Mouse (Mus musculus) midbrain, postnatal 0 days (tissue): ENCODE data around the gene Slc18b1. TPM values are rescaled to one million over a fixed set of nuclear protein-coding genes. Genes with fewer than 3 reads are reported as not detected.

Experiments
- ATAC-seq: fragments of 200-750 bp; cut with Nextera tagmentation; 2 replicates; pipeline ENCODE4 v1.8.0; 2017; ENCODE audit warnings: moderate number of reproducible peaks, mild to moderate bottlenecking, moderate TSS enrichment, moderate library complexity; ENCODE audit not compliant: low FRiP score
- DNase-seq: peaks from one replicate; pipeline ENCODE4 v3.0.0-alpha.2; 2015; ENCODE audit warnings: low spot score
- H3K27ac ChIP-seq: fragments of 300-500 bp; sonication (generic); 2 replicates; pipeline ENCODE4 v1.5.1; 2014; ENCODE audit warnings: low read depth, mild to moderate bottlenecking, low read length, mixed read lengths
- H3K27me3 ChIP-seq: fragments of 300-500 bp; sonication (generic); 2 replicates; pipeline ENCODE4 v1.6.1; 2014; ENCODE audit warnings: low read length, control low read depth, mixed read lengths; ENCODE audit not compliant: insufficient read depth
- H3K36me3 ChIP-seq: fragments of 300-500 bp; sonication (generic); 2 replicates; pipeline ENCODE4 v1.6.1; 2014; ENCODE audit warnings: low read length, control low read depth, mixed read lengths; ENCODE audit not compliant: insufficient read depth
- H3K4me1 ChIP-seq: fragments of 300-500 bp; sonication (generic); 2 replicates; pipeline ENCODE4 v1.6.1; 2014; ENCODE audit warnings: mild to moderate bottlenecking, control low read depth, antibody characterized with exemption, low read length, mixed read lengths; ENCODE audit not compliant: insufficient read depth
- H3K4me2 ChIP-seq: fragments of 300-500 bp; sonication (generic); 2 replicates; pipeline ENCODE4 v1.6.1; 2014; ENCODE audit warnings: low read depth, mild to moderate bottlenecking, low read length, mixed read lengths; ENCODE audit not compliant: poor library complexity, severe bottlenecking
- H3K4me3 ChIP-seq: fragments of 300-500 bp; sonication (generic); 2 replicates; pipeline ENCODE4 v1.5.1; 2014; ENCODE audit warnings: low read depth, mild to moderate bottlenecking, low read length, moderate library complexity
- H3K9ac ChIP-seq: fragments of 300-500 bp; sonication (generic); replicated peaks from 2 replicates; pipeline ENCODE4 v1.6.1; 2014; ENCODE audit warnings: mild to moderate bottlenecking, low read length, moderate library complexity, mixed read lengths; ENCODE audit not compliant: poor library complexity, severe bottlenecking
- H3K9me3 ChIP-seq: fragments of 300-500 bp; sonication (generic); 2 replicates; pipeline ENCODE4 v1.6.1; 2016; ENCODE audit warnings: low read length, control low read depth
- CTCF ChIP-seq: IDR thresholded peaks from 2 replicates; pipeline ENCODE4 v1.5.1; 2016; ENCODE audit warnings: antibody characterized with exemption, mild to moderate bottlenecking
- WGBS: fragments of 180-500 bp; shearing (Covaris S2); extraction: QIAGEN DNeasy Blood & Tissue Kit; methylation state at CpG from one replicate; pipeline ENCODE4 v1.1.7; 2014; 5-methylcytosine and 5-hydroxymethylcytosine counted together
- polyA plus RNA-seq: library from polyadenylated mRNA; unstranded; fragments of >200 nt; fragmentation: Nextera tagmentation; extraction: Ambion mirVana; gene quantifications from 2 replicates; pipeline ENCODE4 v1.2.1, GENCODE M21; 2015
- total RNA-seq: library from RNA; depleted of rRNA; stranded (reverse); fragments of >200 nt; gene quantifications from 2 replicates; pipeline ENCODE4 v1.2.3, GENCODE M21; 2014

Gene Slc18b1
- total and polyA plus RNA-seq, 2 experiments from 2014 or later = 12.4 to 13.7 TPM

DNA sequence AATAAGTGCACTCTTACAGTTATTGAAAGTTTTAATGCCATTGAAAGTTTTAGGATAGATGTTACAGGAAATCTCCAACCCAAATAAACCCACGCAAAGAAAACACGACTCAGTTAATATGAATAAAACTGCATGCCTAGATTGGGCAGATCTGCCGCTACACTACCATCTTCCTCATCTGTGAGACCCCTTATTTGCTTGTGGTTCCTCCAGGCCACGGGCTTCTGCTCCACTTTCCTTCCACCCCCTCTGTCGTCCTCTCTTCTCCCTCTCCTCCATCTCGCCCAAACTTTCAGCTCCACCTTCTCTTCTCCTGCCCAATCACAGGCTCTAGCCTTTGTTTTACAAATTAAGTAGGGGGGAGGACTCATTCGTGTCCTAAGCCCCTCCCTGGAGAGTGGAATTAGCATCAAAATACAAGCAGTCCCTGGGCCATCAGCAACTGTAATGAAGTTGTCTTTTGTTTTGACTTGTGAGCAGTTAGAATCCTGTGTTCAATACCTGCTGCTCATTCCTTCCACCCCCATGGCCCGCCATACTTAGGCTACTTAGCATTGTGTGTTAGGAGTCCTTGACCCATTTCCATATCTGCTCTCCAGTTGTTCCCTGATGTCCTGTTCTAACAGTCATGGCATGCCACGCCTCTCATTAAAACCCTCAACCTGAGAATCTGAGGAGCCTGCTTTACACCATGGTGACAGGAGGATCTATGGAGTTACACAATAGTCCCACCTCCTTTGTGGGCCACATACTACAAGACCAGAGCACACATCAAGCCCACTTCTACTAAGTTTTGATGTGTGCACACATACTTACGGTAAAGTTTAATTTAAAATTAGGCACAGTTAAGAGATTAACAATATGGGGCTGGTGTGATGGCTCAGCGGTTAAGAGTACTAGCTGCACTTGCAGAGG, 16.3 kb downstream of the Slc18b1 start:
- DNase-seq = no peak
- Histone ChIP-seq H3K9me3 (no peaks in the 10 kb centered on the region), H3K9ac (no peak overlapping the region), H3K4me2 (no peak overlapping the region), H3K4me3 (no peak overlapping the region), H3K36me3 (0 out of 2 replicates have a peak, but pooled peaks cover 3% of the 10 kb centered on the region), H3K4me1 (no peaks in the 10 kb centered on the region), H3K27ac (no peak overlapping the region), H3K27me3 (no peaks in the 10 kb centered on the region)
- no peak for ATAC-seq
- no peak for TF ChIP-seq CTCF
- 43% methylated on average over 11 of the region's 11 CpGs for WGBS

DNA sequence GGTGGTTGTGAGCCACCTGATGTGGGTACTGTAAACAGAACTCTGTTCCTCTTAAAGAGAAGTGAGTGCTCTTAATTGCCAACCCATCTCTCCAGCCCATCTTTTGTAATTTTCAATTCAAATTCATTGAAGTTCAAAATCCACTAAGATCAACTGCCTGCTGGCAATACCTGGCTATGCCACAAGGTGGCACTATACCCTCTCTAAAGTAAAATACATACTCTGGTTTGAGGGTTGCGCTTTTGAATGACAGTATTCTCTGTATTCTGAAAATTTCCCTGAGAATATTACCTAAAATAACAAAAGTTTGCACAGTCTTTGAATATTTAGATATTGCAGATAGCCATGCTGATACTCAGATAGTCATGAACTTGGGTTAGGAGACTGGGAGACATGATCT, 18.4 kb downstream of the Slc18b1 start:
- 46% methylated on average over 1 of the region's 1 CpGs for WGBS
- no peaks in the 10 kb centered on the region for H3K27me3 ChIP-seq
- H3K9me3 ChIP-seq = no peaks in the 10 kb centered on the region
- peak; percentile 35; the same call in 1 of the 2 replicates for ATAC-seq
- no peaks in the 10 kb centered on the region for H3K4me1 ChIP-seq
- H3K4me2 ChIP-seq = no peak overlapping the region
- no peak overlapping the region for H3K4me3 ChIP-seq
- DNase-seq = peak; percentile 85
- peak; percentile 94 for TF ChIP-seq CTCF
- no peak overlapping the region for H3K9ac ChIP-seq
- H3K36me3 ChIP-seq = peaks cover 10% of the 10 kb centered on the region; the same call in 1 of the 2 replicates
- no peak overlapping the region for H3K27ac ChIP-seq

DNA sequence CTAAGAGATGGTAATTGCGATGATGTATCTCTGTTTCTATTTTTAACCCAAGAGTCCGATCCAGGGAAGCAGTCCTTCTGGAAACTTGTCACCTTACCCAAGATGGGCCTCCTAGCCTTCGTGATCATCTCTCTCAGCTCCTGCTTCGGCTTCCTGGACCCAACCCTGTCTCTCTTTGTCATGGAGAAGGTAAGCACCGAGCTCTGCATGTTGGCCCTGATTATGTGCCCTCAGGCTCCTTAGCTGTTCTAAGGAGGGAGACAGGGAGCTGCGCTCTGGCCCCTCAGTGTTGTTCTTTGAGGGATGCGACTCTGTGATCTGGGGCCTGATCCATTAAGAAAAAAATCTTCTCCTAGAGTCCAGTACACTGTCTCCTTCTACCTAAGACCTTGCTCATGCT, 19.5 kb downstream of the Slc18b1 start:
- 95% methylated on average over 7 of the region's 7 CpGs for WGBS
- Histone ChIP-seq H3K36me3 (peaks cover 14% of the 10 kb centered on the region; the same call in 1 of the 2 replicates), H3K27ac (no peak overlapping the region), H3K9ac (no peak overlapping the region), H3K4me1 (no peaks in the 10 kb centered on the region), H3K27me3 (no peaks in the 10 kb centered on the region), H3K9me3 (no peaks in the 10 kb centered on the region), H3K4me3 (no peak overlapping the region), H3K4me2 (no peak overlapping the region)
- no peak for TF ChIP-seq CTCF
- no peak for DNase-seq
- ATAC-seq = no peak

DNA sequence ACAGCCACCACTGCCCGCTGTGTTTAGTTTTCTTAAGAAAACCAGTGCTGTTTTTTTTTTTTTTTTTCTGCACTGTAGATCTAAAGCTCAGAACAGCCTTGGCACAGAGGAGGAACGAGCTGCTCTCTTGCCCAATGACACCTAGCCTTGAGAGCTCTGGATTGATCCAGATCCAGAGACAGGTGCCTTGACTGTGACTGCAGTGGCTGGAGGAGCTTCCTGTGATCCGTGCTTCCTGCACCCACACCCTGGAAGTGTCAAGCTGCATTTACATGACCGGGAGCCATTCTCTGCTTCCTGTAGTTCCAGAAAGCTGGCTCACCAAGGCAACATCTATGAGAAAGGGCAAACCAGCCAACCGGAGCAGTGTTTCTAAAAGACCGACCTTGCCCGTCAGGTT, 29.7 kb downstream of the Slc18b1 start:
- H3K27ac ChIP-seq = no peak overlapping the region
- H3K4me3 ChIP-seq = no peak overlapping the region
- H3K4me1 ChIP-seq = no peaks in the 10 kb centered on the region
- TF ChIP-seq CTCF = no peak
- H3K27me3 ChIP-seq = no peaks in the 10 kb centered on the region
- ATAC-seq = no peak
- no peak overlapping the region for H3K9ac ChIP-seq
- H3K36me3 ChIP-seq = peaks cover 27% of the 10 kb centered on the region
- no peaks in the 10 kb centered on the region for H3K9me3 ChIP-seq
- H3K4me2 ChIP-seq = no peak overlapping the region
- no peak for DNase-seq
- 88% methylated on average over 7 of the region's 7 CpGs for WGBS

DNA sequence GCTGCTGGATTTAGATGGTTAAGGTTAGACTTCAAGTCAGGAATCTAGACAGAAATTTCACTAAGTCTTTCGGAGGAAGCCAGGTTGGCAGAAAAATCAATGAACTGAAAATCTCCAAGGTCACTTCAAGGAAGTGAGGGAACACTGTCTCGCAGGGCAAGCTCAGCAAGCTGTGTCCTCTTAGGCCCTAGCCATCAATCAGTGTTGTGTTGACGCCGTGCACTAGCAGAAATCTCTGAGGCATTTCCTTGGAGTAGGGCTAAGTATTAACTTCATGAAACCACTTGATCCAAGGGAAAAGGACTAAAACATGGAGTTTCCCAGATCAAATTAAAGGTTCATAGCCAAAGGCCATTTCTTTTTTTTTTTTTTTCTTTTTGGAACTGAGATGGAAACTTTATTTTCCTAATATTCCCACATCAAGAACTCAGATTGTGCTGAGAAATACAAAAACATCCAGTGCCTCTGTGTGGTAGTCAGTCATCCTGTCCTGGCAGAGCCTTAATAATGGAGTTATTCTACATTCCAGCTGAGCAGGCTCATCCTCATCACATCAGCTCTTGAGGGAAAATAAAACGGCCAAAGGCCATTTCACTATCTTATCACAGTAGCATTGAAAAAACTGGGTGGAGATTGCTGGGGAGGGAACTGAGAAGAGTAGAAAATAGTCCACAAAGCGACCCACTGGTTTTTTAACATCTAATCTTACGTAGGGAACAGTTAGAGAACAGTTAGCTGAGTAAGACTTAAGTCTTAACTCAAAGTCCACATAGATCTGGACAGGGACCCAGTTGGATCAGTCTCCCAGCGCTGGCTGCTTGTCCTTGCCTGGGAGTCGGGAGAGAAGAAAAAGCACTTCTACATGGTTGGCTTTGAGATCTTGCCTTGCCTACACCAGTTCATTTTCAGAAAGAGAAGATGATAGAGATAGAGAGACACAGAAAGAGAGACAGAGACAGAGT, 39.5 kb downstream of the Slc18b1 start:
- DNase-seq = no peak
- 83% methylated on average over 9 of the region's 9 CpGs for WGBS
- TF ChIP-seq CTCF = no peak

More for the DNA sequence above, 39.5 kb downstream of the Slc18b1 start:
- H3K4me2 ChIP-seq = no peak overlapping the region
- H3K27me3 ChIP-seq = no peaks in the 10 kb centered on the region
- H3K9me3 ChIP-seq = no peaks in the 10 kb centered on the region
- ATAC-seq = no peak
- no peak overlapping the region for H3K4me3 ChIP-seq
- no peaks in the 10 kb centered on the region for H3K36me3 ChIP-seq
- H3K4me1 ChIP-seq = no peaks in the 10 kb centered on the region
- H3K9ac ChIP-seq = no peak overlapping the region
- H3K27ac ChIP-seq = no peak overlapping the region
